Mouse (Mus musculus) bone marrow macrophage, adult 2 months (primary cell): ENCODE data around the gene Ddx20. TPM values are rescaled to one million over a fixed set of nuclear protein-coding genes. Genes with fewer than 3 reads are reported as not detected.
A peak's percentile ranks its signal among the peaks of the same experiment; 100 is the strongest.

Source experiments
- H3K27ac ChIP-seq: 2 replicates; pipeline ENCODE4 v1.5.1; 2012; ENCODE audit warnings: low read depth, low read length; ENCODE audit not compliant: insufficient read depth
- H3K4me1 ChIP-seq: 2 replicates; pipeline ENCODE4 v1.6.1; 2012; ENCODE audit warnings: low read length; ENCODE audit not compliant: control insufficient read depth, insufficient read depth
- H3K4me3 ChIP-seq: 2 replicates; pipeline ENCODE4 v1.5.1; 2012; ENCODE audit warnings: mild to moderate bottlenecking, low read length, moderate library complexity; ENCODE audit not compliant: insufficient read depth
- CTCF ChIP-seq: IDR thresholded peaks from 2 replicates; pipeline ENCODE4 v1.5.1; 2012; ENCODE audit warnings: low read depth, mild to moderate bottlenecking, low read length, moderate library complexity
- POLR2A ChIP-seq: IDR thresholded peaks from 2 replicates; pipeline ENCODE4 v1.6.1; 2012; ENCODE audit warnings: mild to moderate bottlenecking, low read depth, low read length, borderline replicate concordance
- polyA plus RNA-seq: library from polyadenylated mRNA; stranded (reverse); fragments of >200 nt; gene quantifications from 2 replicates; pipeline ENCODE4 v1.2.4, GENCODE M21; 2012; ENCODE audit not compliant: missing spikeins, insufficient read depth, insufficient read length

The Ddx20 gene
- polyA plus RNA-seq, 1 experiment, result 14.6 TPM

GRCm38 (mm10) chr3:105695476-105696386 lies 8.4 kb upstream of the Ddx20 start:
- TF ChIP-seq POLR2A (no peak), CTCF (no peak)
- H3K27ac ChIP-seq, result no peak overlapping the region
- no peaks in the 10 kb centered on the region for H3K4me1 ChIP-seq
- H3K4me3 ChIP-seq, result no peak overlapping the region

- Histone ChIP-seq H3K4me3 (no peak overlapping the region), H3K4me1 (peaks cover 7% of the 10 kb centered on the region), H3K27ac (no peak overlapping the region)
- TF ChIP-seq POLR2A, result no peak
- no peak for TF ChIP-seq CTCF
Measured at GRCm38 (mm10) chr3:105693327-105694080, 6.1 kb upstream of the Ddx20 start.

GRCm38 (mm10) chr3:105688536-105688935 lies 1.2 kb upstream of the Ddx20 start:
- Histone ChIP-seq H3K27ac (peak overlapping the region; percentile 51), H3K4me1 (peaks cover 14% of the 10 kb centered on the region), H3K4me3 (no peak overlapping the region)
- TF ChIP-seq POLR2A (no peak), CTCF (no peak)

- no peak for TF ChIP-seq POLR2A
- no peak for TF ChIP-seq CTCF
- Histone ChIP-seq H3K27ac (peak overlapping the region; percentile 33), H3K4me1 (peaks cover 14% of the 10 kb centered on the region), H3K4me3 (peak overlapping the region; percentile 95)
Measured at GRCm38 (mm10) chr3:105686394-105687323, 715 bp downstream of the Ddx20 start.

- no peaks in the 10 kb centered on the region; the same call in 1 of the 2 replicates for H3K4me1 ChIP-seq
- no peak overlapping the region for H3K4me3 ChIP-seq
- no peak for TF ChIP-seq CTCF
- no peak overlapping the region for H3K27ac ChIP-seq
Measured at GRCm38 (mm10) chr3:105680346-105680745, 7.0 kb downstream of the Ddx20 start.

- no peaks in the 10 kb centered on the region; the same call in 1 of the 2 replicates for H3K4me1 ChIP-seq
- TF ChIP-seq CTCF (no peak), POLR2A (no peak)
- H3K27ac ChIP-seq, result no peak overlapping the region
- no peak overlapping the region for H3K4me3 ChIP-seq
Measured at GRCm38 (mm10) chr3:105675932-105676331, 11.4 kb downstream of the Ddx20 start.

GRCm38 (mm10) chr3:105674595-105675218 lies 12.7 kb downstream of the Ddx20 start:
- TF ChIP-seq CTCF, result no peak
- no peak for TF ChIP-seq POLR2A
- Histone ChIP-seq H3K4me3 (no peak overlapping the region), H3K27ac (no peak overlapping the region), H3K4me1 (no peaks in the 10 kb centered on the region; the same call in 1 of the 2 replicates)

GRCm38 (mm10) chr3:105670801-105671200 lies 16.6 kb downstream of the Ddx20 start:
- TF ChIP-seq POLR2A, result no peak
- no peak for TF ChIP-seq CTCF
- H3K4me3 ChIP-seq, result no peak overlapping the region
- no peaks in the 10 kb centered on the region for H3K4me1 ChIP-seq
- no peak overlapping the region for H3K27ac ChIP-seq

GRCm38 (mm10) chr3:105669776-105670175 lies 17.6 kb downstream of the Ddx20 start:
- Histone ChIP-seq H3K4me3 (no peak overlapping the region), H3K4me1 (no peaks in the 10 kb centered on the region), H3K27ac (no peak overlapping the region)
- TF ChIP-seq CTCF (no peak), POLR2A (no peak)
